Mouse (Mus musculus) midbrain, embryonic 14.5 days (tissue): Measurements from ENCODE around the gene Tnr. TPM values are rescaled to one million over a fixed set of nuclear protein-coding genes. Genes with fewer than 3 reads are reported as not detected.

Experiments used
- ATAC-seq: fragments of 200-750 bp; cut with Nextera tagmentation; 2 replicates; pipeline ENCODE4 v1.8.0; 2017; ENCODE audit warnings: moderate number of reproducible peaks, moderate library complexity; ENCODE audit not compliant: low FRiP score, low TSS enrichment
- DNase-seq: peaks from one replicate; pipeline ENCODE4 v3.0.0-alpha.2; 2015
- H3K27ac ChIP-seq: fragments of 300-500 bp; sonication (generic); replicated peaks from 2 replicates; pipeline ENCODE4 v1.5.1; 2014; ENCODE audit warnings: mild to moderate bottlenecking, low read depth, low read length, moderate library complexity
- H3K27me3 ChIP-seq: fragments of 300-500 bp; sonication (generic); 2 replicates; pipeline ENCODE4 v1.6.1; 2014; ENCODE audit warnings: low read length, control low read depth, mixed read lengths; ENCODE audit not compliant: control insufficient read depth, insufficient read depth
- H3K36me3 ChIP-seq: fragments of 300-500 bp; sonication (generic); 2 replicates; pipeline ENCODE4 v1.6.1; 2014; ENCODE audit warnings: low read length, control low read depth; ENCODE audit not compliant: control insufficient read depth, insufficient read depth
- H3K4me1 ChIP-seq: fragments of 300-500 bp; sonication (generic); 2 replicates; pipeline ENCODE4 v1.6.1; 2014; ENCODE audit warnings: mild to moderate bottlenecking, antibody characterized with exemption, low read length, control low read depth; ENCODE audit not compliant: control insufficient read depth, insufficient read depth
- H3K4me2 ChIP-seq: fragments of 300-500 bp; sonication (generic); 2 replicates; pipeline ENCODE4 v1.6.1; 2014; ENCODE audit warnings: mild to moderate bottlenecking, low read length, moderate library complexity
- H3K4me3 ChIP-seq: fragments of 300-500 bp; sonication (generic); replicated peaks from 2 replicates; pipeline ENCODE4 v1.5.1; 2014; ENCODE audit warnings: low read depth, low read length
- H3K9ac ChIP-seq: fragments of 300-500 bp; sonication (generic); replicated peaks from 2 replicates; pipeline ENCODE4 v1.6.1; 2014; ENCODE audit warnings: mild to moderate bottlenecking, low read length, moderate library complexity
- H3K9me3 ChIP-seq: fragments of 300-500 bp; sonication (generic); 2 replicates; pipeline ENCODE4 v1.6.1; 2016; ENCODE audit warnings: low read length, control low read depth, mixed read lengths; ENCODE audit not compliant: control insufficient read depth
- WGBS: fragments of 180-500 bp; shearing (Covaris S2); extraction: QIAGEN DNeasy Blood & Tissue Kit; methylation state at CpG from one replicate; pipeline ENCODE4 v1.1.7; 2014; 5-methylcytosine and 5-hydroxymethylcytosine counted together
- polyA plus RNA-seq: library from polyadenylated mRNA; unstranded; fragments of >200 nt; fragmentation: Nextera tagmentation; extraction: Ambion mirVana; gene quantifications from 2 replicates; pipeline ENCODE4 v1.2.1, GENCODE M21; 2014

Tnr gene
- polyA plus RNA-seq, 1 experiment from 2014 or later = 4.4 TPM

GRCm38 (mm10) chr1:159570831-159571230 is 47.3 kb downstream of the Tnr start:
- Histone ChIP-seq H3K4me1 (peaks cover 4% of the 10 kb centered on the region; the same call in 1 of the 2 replicates), H3K9ac (no peak overlapping the region), H3K36me3 (no peaks in the 10 kb centered on the region), H3K4me3 (no peak overlapping the region), H3K27ac (no peak overlapping the region; the same call in 1 of the 2 replicates), H3K27me3 (no peaks in the 10 kb centered on the region), H3K4me2 (no peak overlapping the region), H3K9me3 (no peaks in the 10 kb centered on the region)
- DNase-seq (no peak), ATAC-seq (no peak)
- WGBS = 66% methylated on average over 2 of the region's 2 CpGs

GRCm38 (mm10) chr1:159571951-159572350 is 48.4 kb downstream of the Tnr start:
- peaks cover 4% of the 10 kb centered on the region; the same call in 1 of the 2 replicates for H3K4me1 ChIP-seq
- WGBS = 92% methylated on average over 3 of the region's 3 CpGs
- no peak overlapping the region for H3K27ac ChIP-seq
- H3K27me3 ChIP-seq = no peaks in the 10 kb centered on the region
- H3K9me3 ChIP-seq = no peaks in the 10 kb centered on the region
- H3K9ac ChIP-seq = no peak overlapping the region
- no peak overlapping the region for H3K4me3 ChIP-seq
- DNase-seq (no peak), ATAC-seq (no peak)
- no peaks in the 10 kb centered on the region for H3K36me3 ChIP-seq
- H3K4me2 ChIP-seq = no peak overlapping the region

GRCm38 (mm10) chr1:159573116-159573515 is 49.5 kb downstream of the Tnr start:
- no peaks in the 10 kb centered on the region for H3K27me3 ChIP-seq
- peaks cover 4% of the 10 kb centered on the region; the same call in 1 of the 2 replicates for H3K4me1 ChIP-seq
- DNase-seq (no peak), ATAC-seq (no peak)
- H3K9ac ChIP-seq = no peak overlapping the region
- H3K27ac ChIP-seq = no peak overlapping the region
- 84% methylated on average over 2 of the region's 2 CpGs for WGBS
- H3K4me3 ChIP-seq = no peak overlapping the region
- H3K9me3 ChIP-seq = no peaks in the 10 kb centered on the region
- H3K4me2 ChIP-seq = no peak overlapping the region
- no peaks in the 10 kb centered on the region for H3K36me3 ChIP-seq

- DNase-seq (no peak), ATAC-seq (no peak)
- H3K4me3 ChIP-seq = no peak overlapping the region
- H3K9me3 ChIP-seq = no peaks in the 10 kb centered on the region
- 86% methylated on average over 5 of the region's 5 CpGs for WGBS
- H3K27ac ChIP-seq = no peak overlapping the region
- no peak overlapping the region for H3K4me2 ChIP-seq
- peaks cover 9% of the 10 kb centered on the region; the same call in 1 of the 2 replicates for H3K4me1 ChIP-seq
- no peaks in the 10 kb centered on the region for H3K27me3 ChIP-seq
- no peaks in the 10 kb centered on the region for H3K36me3 ChIP-seq
- no peak overlapping the region for H3K9ac ChIP-seq
Observed at GRCm38 (mm10) chr1:159574661-159575060, 51.1 kb downstream of the Tnr start.

GRCm38 (mm10) chr1:159576246-159576645 is 52.7 kb downstream of the Tnr start:
- no peak for ATAC-seq
- no peaks in the 10 kb centered on the region for H3K9me3 ChIP-seq
- no peaks in the 10 kb centered on the region for H3K36me3 ChIP-seq
- DNase-seq = no peak
- no peaks in the 10 kb centered on the region for H3K27me3 ChIP-seq
- H3K4me3 ChIP-seq = no peak overlapping the region
- no peak overlapping the region for H3K27ac ChIP-seq
- H3K4me2 ChIP-seq = no peak overlapping the region
- 71% methylated on average over 2 of the region's 2 CpGs for WGBS
- H3K4me1 ChIP-seq = peaks cover 4% of the 10 kb centered on the region; the same call in 1 of the 2 replicates
- H3K9ac ChIP-seq = no peak overlapping the region

GRCm38 (mm10) chr1:159578391-159578790 is 54.8 kb downstream of the Tnr start:
- DNase-seq (no peak), ATAC-seq (no peak)
- Histone ChIP-seq H3K9ac (no peak overlapping the region), H3K27me3 (no peaks in the 10 kb centered on the region), H3K36me3 (no peaks in the 10 kb centered on the region), H3K27ac (no peak overlapping the region), H3K9me3 (no peaks in the 10 kb centered on the region), H3K4me2 (no peak overlapping the region), H3K4me1 (peaks cover 4% of the 10 kb centered on the region; the same call in 1 of the 2 replicates), H3K4me3 (no peak overlapping the region)
- 29% methylated on average over 3 of the region's 3 CpGs for WGBS

GRCm38 (mm10) chr1:159580335-159580921 is 56.9 kb downstream of the Tnr start:
- Histone ChIP-seq H3K36me3 (no peaks in the 10 kb centered on the region), H3K4me3 (no peak overlapping the region), H3K27me3 (no peaks in the 10 kb centered on the region), H3K9ac (no peak overlapping the region), H3K4me2 (no peak overlapping the region), H3K4me1 (peaks cover 4% of the 10 kb centered on the region; the same call in 1 of the 2 replicates), H3K9me3 (no peaks in the 10 kb centered on the region), H3K27ac (no peak overlapping the region)
- ATAC-seq (no peak), DNase-seq (no peak)
- 85% methylated on average over 8 of the region's 8 CpGs for WGBS

- Histone ChIP-seq H3K9ac (no peak overlapping the region), H3K9me3 (0 out of 2 replicates have a peak, but pooled peaks cover 5% of the 10 kb centered on the region), H3K36me3 (no peaks in the 10 kb centered on the region), H3K27ac (no peak overlapping the region), H3K27me3 (no peaks in the 10 kb centered on the region), H3K4me2 (no peak overlapping the region), H3K4me3 (no peak overlapping the region), H3K4me1 (no peaks in the 10 kb centered on the region)
- WGBS = 82% methylated on average over 4 of the region's 4 CpGs
- ATAC-seq = no peak
- DNase-seq = no peak
Observed at GRCm38 (mm10) chr1:159583877-159584276, 60.3 kb downstream of the Tnr start.

- Histone ChIP-seq H3K4me3 (no peak overlapping the region), H3K4me2 (no peak overlapping the region), H3K27me3 (no peaks in the 10 kb centered on the region), H3K9ac (no peak overlapping the region), H3K27ac (no peak overlapping the region), H3K9me3 (0 out of 2 replicates have a peak, but pooled peaks cover 5% of the 10 kb centered on the region), H3K4me1 (no peaks in the 10 kb centered on the region), H3K36me3 (no peaks in the 10 kb centered on the region)
- WGBS = 58% methylated on average over 2 of the region's 2 CpGs
- no peak for DNase-seq
- no peak for ATAC-seq
Observed at GRCm38 (mm10) chr1:159588741-159589140, 65.2 kb downstream of the Tnr start.
